Mouse (Mus musculus): ENCODE data around the gene Smok2a. TPM values are rescaled to one million over a fixed set of nuclear protein-coding genes. Genes with fewer than 3 reads are reported as not detected.
"Not testable (repeated sequence)": the region's sequence is repeated elsewhere in the genome, so short reads cannot be mapped to it uniquely, and the experiment has no call there.

The Smok2a gene
- not detected for total RNA-seq (2022)

DNA sequence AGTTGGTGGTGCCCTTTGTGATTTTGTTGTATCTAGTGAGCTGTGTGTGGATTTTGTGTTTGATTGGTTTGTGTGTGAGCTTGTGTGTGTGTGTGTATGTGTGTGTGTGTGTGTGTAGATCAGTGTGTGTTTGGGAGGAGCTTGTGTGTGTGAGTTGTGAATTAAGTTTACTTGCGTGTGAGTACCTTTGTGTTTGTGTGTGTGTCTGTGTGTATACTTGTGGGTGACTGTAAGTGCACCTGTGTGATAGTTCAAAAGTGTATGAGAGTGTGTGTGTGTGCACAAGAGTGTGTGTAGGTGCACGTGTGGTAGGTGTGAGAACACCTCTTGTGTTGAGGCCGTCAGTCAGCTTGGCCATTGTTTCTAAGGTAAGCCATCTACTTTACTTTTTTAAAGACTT lies at the start of gene Smok2a:
Gene Smok2a (plus strand): TSS at position 301 of the 400 bp plus-strand sequence.
- DNase-seq (ENCODE audit: low spot score in 2 of 2): no peak

DNA sequence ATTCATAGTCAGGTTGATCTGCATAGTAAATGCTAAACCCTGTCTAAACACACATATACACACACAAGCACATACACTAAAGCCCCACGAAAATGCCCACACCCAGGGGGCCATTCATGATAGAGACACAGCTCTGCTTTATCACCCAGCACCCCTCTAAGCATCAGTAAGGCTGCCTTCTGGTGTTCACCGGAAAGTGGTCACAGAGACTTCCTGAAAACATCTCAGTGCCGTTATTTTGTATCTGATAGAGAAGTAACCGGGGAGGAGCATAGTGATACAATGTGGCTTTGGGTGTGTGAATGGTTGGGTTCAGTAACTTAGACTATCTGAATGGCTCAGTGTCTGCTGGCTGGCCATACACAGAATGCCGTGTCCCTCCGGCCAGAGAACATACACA lies 47.4 kb upstream of the Smok2a start:
- DNase-seq (ENCODE audit: low spot score in 2 of 2): not testable (repeated sequence)

DNA sequence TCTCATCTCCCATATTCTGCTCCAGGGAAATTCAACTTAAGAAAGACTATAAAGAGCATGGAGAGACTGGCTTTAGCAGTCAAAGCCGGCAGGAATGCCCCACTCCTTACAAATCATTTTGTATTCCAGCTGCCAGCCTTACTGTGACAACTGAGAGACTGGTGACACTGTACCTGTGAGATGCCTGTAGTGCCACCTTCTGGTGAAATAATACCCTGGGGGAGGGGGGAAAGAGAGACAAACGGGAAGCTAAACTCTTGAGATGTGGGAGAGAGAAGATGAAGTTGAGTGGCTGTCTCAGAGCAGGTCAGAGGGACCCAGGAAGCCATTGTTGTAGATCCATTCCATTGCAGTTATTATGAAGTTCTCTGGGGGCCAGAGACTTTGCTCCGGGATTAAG lies 47.0 kb upstream of the Smok2a start:
- DNase-seq (ENCODE audit: low spot score in 2 of 2): not testable (repeated sequence)

DNA sequence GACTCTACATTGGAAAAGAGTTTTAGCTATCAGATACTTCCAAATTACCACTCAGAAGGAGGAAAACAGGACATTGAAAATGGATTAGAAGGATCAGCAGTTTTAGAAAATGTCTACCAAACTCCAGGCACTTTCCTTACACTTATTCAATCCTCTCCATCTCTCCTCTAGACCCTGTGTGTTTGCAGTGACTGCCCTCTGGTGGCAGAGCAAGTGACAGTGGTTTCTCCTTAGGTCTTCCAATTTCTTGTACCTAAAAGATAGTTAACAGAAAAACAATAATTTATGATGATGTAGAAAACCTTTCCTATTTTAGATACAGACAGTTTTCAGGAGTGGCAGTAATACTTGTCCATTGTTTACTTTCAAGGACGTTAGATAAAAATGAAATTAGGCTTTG lies 45.4 kb upstream of the Smok2a start:
- DNase-seq (ENCODE audit: low spot score in 2 of 2): not testable (repeated sequence)

DNA sequence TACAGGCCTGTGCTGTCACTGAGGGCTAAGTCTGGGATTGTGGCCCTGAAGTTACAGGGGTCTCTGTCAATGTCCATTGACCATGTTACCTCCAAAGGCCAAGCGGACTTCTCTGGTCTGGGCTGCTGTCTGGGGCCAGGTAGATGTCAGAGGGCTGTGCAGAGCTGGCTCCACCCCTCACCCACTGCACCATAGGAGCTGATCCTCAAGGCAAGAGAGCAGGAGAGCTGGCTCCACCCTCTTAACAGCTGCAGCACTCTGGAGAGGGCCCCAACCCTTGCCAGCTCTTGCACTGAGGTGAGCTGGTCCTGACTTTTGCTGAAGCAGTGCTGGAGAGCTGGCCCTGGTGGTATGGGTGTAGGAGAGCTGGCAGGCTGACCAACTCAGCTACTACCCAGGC lies 43.2 kb upstream of the Smok2a start:
- not testable (repeated sequence) for DNase-seq (ENCODE audit: low spot score in 2 of 2)

DNA sequence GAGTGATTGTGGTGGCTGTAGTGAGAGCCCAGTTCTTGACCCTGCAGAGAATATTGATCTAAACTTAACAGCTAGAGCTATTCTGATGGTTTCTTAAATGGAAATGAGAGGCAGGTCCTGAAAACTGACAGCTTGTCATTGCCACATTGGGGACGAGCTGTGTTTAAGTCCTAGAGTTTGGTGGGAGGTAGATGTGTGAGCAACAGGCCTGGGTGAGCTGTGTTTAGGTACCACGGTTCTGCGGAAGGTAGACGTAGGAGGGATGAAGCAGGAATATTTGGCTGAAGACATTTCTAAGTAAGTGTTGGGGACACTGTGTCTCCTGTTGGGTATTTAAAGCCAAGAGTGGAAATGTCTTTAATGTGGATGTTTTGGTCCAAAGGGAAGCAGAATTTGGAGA lies 42.0 kb upstream of the Smok2a start:
- DNase-seq (ENCODE audit: low spot score in 2 of 2): not testable (repeated sequence)

DNA sequence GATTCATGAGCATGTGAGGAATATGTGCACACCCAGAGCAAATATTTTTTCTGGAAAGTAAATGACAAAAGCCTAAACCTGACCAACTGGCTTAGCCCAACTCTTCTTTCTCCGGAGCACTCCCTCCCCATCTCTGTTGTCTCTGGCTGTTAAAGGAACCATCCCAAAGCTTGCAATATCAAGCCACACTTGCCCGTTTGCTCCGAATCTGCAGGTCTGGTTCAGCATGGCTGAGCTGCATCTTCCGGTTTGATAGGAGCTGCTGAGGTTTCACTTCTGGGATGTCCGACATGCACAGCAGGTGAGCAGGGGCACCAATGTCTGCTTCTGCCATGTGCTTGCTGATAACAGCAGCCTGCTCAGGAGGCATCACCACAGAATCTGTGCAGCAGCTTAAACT lies 40.5 kb upstream of the Smok2a start:
- not testable (repeated sequence) for DNase-seq (ENCODE audit: low spot score in 2 of 2)

DNA sequence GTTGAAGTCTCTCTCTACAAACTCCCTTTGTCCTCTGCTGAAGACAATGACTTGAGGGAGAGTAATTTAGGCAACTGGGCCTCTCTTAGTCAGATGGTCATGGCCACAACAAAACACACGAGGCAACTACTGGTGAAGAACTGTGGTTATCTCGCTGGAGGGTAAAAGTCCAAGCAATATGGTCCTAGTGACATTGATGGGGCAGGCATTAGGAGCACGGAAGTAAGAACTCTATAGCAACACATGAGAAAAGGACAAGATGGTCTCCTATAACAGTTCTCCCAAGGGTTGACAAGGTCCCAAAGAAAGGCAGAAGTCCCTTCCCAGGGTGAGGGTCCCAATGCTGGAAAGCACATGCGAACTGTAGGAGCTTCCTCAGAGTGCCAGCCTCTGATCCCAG lies 38.3 kb upstream of the Smok2a start:
- not testable (repeated sequence) for DNase-seq (ENCODE audit: low spot score in 2 of 2)

DNA sequence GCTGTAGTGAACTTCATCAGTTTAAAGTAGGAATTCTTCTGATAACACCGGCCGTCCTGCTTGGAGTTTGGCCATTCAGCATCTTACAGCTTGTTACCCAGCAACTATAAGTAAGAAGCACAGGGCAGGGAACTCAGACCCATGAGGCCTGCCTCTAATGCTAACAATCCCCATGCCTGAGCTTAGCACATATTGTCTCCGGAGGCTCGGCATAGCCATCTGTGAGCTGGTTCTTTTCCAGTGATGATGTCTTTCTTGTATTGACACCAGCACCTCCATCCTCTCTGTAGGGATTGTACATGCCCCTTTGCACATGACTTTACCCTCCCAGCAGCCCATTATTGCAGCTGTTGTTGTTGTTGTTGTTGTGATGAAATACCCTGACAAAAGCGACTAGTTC lies 36.5 kb upstream of the Smok2a start:
- peak; percentile 44 to 50 for DNase-seq (ENCODE audit: low spot score in 2 of 2)

DNA sequence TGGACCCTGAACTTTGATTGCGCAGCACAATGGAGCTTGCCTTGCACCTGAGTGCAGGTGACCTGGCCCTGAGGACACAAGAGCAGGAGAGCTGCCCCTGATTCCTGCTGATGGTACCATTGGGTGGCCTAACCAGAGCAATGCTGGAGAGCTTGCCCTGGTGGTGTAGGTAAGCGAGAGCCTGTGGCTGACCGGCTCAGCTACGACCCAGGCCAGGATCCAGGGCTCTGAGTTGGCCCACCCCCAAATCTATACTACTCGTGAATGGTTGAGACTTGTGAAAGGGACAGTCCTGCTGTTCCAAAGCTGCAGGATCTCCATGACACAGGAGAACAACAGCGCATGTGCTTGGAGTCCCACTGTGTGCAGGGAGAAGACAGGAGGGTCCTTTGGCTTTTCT lies 34.4 kb upstream of the Smok2a start:
- not testable (repeated sequence) for DNase-seq (ENCODE audit: low spot score in 2 of 2)

DNA sequence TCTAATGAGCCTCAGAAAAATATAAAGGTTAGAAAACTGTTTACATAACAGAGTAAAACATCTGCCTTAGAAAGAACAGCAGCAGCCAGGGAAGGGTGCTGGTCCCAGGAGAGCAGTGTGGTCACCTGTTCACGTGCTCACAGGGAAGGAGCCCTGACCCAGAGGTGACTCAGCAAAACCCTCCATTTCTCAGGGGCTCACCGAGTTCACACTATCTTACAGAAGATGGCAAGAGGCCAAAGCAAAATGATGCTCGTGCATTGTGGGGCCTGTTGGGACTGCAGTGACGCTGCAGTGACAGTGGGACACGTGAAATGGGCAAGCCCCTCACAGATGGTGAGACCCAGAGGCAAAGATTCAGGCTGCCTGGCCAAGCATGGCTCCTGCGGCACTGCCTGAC lies 33.4 kb upstream of the Smok2a start:
- DNase-seq (ENCODE audit: low spot score in 2 of 2): peak; percentile 39 to 43

DNA sequence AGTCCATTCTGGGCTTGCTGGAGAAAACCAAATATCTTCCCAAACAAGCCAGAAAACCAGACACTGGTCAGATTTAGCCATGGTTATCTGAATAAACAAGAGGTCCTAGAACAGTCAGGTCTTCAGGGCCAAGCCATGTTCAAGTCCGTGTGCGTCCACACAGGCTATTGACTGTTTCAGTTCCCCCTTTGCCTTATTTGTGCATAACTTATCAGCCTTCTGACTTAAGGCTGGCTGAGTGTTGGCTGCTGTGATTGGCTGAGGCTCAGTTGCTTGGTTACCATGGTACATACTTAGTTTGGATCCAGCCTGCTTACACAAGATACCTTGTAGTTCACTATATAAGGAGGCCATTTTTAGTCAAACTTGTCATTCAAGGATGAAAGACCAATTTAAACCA lies 32.1 kb upstream of the Smok2a start:
- DNase-seq (ENCODE audit: low spot score in 2 of 2): not testable (repeated sequence)

DNA sequence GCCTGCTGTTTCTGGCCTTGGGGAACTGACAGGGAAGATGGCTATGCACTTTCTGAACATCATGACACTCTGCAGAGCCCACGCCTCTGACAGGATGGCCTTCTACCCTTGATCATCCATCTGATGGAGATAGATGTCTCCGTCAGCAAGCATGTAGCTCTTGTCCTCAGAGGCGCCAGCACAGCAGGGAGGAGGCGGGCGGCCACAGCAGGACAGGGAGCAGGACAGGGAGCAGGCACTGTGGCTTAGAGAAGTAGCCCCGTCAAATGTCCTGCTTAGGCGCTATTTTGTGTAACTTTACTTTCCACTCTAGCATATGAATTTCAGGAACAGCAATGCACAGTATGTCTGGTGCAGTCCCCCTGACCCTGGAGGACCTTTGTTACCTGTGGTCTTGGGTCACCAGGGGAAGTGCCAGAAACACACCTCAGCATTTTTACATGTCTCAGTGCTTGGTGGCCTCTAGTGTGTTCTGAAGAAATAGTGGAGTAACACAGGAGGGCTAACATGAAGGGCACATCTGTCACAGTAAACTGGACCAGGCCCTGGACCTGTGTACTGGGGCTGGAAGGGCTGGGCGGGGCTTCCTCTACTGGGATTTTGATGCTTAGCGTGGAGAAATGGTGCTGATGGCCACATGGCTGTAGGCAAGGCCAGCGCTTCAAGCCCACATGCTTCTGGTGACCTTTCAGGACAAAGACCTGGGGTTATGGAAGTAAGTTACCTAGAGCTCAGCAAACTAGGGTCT lies 30.0 kb upstream of the Smok2a start:
- not testable (repeated sequence) for DNase-seq (ENCODE audit: low spot score in 2 of 2)

DNA sequence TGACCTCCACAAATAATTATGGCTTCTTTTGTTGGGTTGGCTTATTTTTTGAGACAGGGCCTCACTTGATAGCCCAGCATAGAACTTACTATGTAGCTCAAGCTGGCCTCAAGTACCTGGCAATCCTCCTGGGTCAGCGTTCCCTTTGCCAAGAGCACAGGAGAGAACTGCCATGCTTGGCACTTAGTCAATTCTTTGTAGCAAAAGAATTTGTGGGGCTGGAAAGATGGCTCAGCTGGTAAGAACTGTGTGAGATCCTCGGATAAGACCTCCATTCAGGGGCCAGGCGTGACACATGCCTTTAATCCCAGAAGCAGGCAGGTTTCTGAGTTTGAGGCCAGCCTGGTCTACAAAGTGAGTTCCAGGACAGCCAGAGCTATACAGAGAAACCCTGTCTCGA lies 24.5 kb upstream of the Smok2a start:
- DNase-seq (ENCODE audit: low spot score in 2 of 2): not testable (repeated sequence)

DNA sequence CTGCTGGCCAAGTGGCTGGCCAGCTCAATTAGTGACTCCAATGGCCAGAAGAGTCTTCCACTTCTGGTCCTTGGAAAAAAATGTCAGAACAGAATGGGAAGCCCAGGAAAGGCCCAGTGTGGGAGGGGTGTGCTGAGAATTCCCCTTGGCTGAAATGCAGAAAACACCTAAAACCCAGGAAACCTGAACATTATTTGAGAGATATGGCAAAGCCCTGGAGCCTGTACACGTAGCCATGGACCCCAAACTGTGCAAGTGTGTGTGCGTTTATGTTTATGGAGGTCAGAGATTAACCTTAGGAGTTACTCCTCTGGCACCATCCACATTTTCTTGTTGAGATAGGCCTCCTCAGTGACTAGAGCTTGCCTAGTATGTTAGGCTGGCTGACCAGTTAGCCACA lies 22.2 kb upstream of the Smok2a start:
- not testable (repeated sequence) for DNase-seq (ENCODE audit: low spot score in 2 of 2)

DNA sequence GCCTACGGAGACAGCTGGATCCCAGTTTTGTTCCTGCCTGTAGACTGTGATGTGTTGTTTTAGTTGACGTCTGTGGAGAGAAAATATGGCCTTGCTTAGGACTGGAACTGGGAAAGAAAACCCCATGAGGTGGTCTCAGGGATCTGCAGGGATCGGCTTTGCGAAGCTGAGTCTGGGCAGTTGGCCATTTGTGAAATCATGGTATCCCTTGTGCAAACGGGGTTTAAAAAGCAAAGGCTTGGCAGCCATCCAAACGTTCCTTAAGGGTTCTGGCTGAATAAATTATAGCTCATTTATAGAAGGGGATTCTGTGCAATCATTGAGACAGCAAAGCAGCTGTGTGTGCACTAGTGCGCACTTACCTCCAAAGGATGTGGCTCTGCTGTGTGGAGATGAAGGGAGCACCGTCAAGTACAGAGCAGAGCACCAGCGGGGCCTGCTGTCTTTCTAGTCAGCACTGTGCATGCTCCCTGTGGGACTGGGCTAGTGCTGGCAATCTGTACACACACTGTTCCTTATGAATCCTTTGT lies 21.0 kb upstream of the Smok2a start:
- DNase-seq (ENCODE audit: low spot score in 2 of 2): not testable (repeated sequence)

DNA sequence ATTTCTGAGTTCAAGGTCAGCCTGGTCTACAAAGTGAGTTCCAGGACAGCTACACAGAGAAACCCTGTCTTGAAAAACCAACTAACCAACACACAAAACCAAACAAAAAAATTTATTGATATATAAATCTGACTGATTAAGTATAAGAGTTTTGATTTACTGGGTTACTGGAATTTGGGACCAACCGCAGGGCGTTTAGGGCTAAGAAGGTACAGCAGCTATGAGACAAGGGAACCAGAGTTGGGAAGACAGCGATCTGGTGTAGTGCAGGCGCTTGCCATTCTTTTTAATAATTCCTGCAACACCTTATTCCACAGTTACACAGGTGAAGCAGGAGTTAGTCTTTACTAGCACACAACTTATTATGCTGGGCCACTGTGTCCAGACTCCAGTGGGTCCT lies 19.4 kb upstream of the Smok2a start:
- not testable (repeated sequence) for DNase-seq (ENCODE audit: low spot score in 2 of 2)

DNA sequence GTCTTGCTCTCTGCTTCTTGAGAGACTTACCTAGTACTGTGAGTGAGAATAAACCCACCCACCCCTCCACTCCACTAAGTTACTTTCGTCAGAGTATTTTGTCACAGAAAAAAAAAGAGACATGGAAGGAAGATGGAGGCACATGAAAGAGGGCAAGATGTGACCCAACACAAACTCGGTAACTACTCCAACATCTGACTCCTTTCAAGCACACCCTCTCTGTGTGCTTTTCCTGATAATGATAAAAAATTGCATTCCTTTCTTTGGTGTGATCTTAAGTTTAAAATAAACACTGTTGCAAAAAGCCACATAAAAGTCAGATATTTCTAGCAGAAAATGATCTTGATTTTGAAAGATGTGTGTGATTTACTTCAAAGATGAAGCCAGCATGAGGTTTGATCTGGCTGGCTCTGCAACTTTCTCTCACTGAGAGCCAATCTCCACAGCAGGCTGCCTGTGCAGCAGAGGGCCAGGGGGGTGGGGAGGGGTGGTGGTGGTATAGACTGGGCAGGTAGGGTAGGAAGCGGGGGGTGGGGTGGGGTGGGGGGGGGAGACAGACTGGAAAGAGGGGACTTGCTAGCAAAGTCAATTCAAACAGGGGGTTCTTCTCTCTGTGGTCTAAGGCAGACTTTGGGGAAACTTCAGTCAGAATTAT lies 18.4 kb upstream of the Smok2a start:
- not testable (repeated sequence) for DNase-seq (ENCODE audit: low spot score in 2 of 2)

DNA sequence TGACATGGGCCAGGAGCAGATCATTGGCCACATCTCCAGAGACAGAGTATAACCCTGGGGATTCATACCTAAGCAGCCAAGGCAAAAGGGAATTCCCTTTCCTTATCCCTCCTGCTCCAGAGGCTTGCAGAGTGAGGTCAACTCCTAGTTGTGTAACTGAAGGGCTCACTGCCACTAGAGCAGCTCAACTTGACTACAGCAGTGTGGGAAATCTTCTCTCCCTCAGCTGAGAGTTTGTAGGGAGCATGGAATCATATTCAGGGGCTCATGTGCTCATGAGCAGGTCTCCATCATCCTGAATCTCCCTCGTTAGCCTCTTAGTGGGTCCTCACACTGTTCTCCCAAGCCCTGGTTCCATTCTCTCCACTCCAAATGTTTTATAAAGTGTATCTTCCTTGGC lies 15.7 kb upstream of the Smok2a start:
- DNase-seq (ENCODE audit: low spot score in 2 of 2): not testable (repeated sequence)

DNA sequence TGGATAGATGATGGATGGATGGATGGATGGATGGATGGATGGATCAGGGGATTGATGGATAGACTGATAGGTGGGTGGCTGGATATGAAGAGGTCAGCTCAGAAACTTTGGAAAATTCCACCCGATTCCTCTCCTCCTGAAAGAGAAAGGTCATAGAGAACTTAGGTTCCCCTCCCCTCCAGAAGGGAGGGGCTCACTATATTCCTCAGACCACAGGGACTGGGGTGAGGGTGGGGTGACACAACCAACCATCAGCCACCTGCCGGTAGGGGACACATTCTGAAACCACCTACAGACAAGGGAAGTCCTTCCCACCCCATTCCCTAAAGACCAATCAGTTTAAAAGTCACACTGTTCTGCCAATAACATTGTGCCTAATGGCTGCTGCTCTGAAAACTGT lies 14.5 kb upstream of the Smok2a start:
- DNase-seq (ENCODE audit: low spot score in 2 of 2): no peak

DNA sequence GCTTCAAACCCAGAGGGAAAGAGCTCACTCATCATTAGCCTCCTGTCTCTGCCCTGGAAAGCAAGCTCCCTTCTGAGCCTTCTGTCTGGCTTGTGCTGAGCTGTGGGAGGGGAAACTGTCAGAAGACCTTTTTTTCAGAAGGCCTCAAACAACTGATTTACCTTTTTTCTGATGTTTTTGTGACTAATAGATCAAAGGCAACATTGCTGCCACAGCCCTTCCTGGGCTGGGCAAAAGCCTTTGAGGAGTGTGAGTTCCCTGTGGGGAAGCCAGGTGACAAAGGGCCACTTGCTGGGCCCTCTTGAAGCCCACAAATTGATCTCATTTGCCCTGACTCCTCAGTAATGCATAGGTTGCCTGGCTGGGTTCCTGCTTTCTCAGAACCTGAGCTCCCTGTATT lies 12.5 kb upstream of the Smok2a start:
- DNase-seq (ENCODE audit: low spot score in 2 of 2): not testable (repeated sequence)

DNA sequence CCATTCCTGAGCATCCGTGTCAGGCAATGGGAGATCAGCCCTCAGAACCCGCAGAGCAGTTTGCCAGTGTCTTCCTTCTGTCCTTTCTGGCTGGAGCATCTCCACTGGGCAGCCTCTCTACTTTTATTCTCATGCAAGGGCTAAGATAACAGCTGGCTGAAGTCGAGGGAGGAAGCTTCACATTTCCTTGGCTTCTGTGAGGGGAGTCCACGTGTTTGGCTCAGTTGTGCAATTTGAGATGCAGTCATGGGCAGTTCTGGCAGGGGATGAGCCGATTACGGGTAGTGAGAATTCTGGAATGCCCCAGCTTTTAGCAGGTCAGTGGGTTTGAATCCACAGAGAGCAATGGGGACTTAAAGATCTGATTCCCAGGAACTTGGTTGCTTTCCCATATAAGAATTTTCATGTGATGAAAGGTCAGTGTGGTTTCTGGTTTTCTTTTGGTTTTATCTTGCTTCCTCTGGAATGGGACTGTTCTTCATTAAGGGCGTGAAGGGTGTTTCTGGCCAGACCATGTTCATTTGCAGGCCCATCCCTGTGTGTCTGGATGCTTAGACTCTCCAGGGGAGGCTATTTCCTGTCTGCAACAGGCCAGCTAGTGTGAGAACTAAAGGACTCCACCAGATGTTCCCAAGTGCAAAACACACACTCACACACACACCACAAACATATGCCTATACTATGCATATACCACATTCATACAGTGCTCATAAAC lies 8.7 kb upstream of the Smok2a start:
- no peak for DNase-seq (ENCODE audit: low spot score in 2 of 2)

Measured in layer of hippocampus, adult 8-10 months (tissue).